Mouse (Mus musculus): ENCODE measurements around the gene Rabac1. TPM values are rescaled to one million over a fixed set of nuclear protein-coding genes. Genes with fewer than 3 reads are reported as not detected.

The Rabac1 gene
- polyA plus RNA-seq, 2 experiments: 185 to 230 TPM

GRCm38 (mm10) chr7:24993081-24993480 lies 20.5 kb upstream of the Rabac1 start:
- Histone ChIP-seq H3K27ac (replicated peaks; ENCODE audit: low read depth, low read length) (no peak overlapping the region), H3K4me1 (ENCODE audit: control insufficient read depth, insufficient read depth, low read length) (no peaks in the 10 kb centered on the region), H3K9ac (ENCODE audit: low read depth, low read length, severe bottlenecking) (no peak overlapping the region), H3K4me3 (replicated peaks; ENCODE audit: low read length) (no peak overlapping the region), H3K4me2 (replicated peaks; ENCODE audit: low read depth, low read length, severe bottlenecking) (no peak overlapping the region), H3K9me3 (ENCODE audit: control insufficient read depth, low read length) (no peaks in the 10 kb centered on the region), H3K36me3 (ENCODE audit: control insufficient read depth, insufficient read depth, low read length) (no peaks in the 10 kb centered on the region), H3K27me3 (ENCODE audit: control insufficient read depth, insufficient read depth, low read length) (no peaks in the 10 kb centered on the region)
- 74% methylated on average over 6 of the region's 6 CpGs for WGBS
- TF ChIP-seq POLR2A (IDR thresholded peaks at IDR 0.05; ENCODE audit: borderline replicate concordance, extremely low read depth, insufficient read depth, insufficient read length): no peak
- DNase-seq (ENCODE audit: low spot score) (no peak), ATAC-seq (ENCODE audit: low FRiP score, low read depth) (no peak)

GRCm38 (mm10) chr7:24990478-24990877 lies 17.9 kb upstream of the Rabac1 start:
- TF ChIP-seq POLR2A (IDR thresholded peaks at IDR 0.05; ENCODE audit: borderline replicate concordance, extremely low read depth, insufficient read depth, insufficient read length): no peak
- Histone ChIP-seq H3K4me1 (ENCODE audit: control insufficient read depth, insufficient read depth, low read length) (no peaks in the 10 kb centered on the region), H3K27ac (replicated peaks; ENCODE audit: low read depth, low read length) (no peak overlapping the region)

DNA sequence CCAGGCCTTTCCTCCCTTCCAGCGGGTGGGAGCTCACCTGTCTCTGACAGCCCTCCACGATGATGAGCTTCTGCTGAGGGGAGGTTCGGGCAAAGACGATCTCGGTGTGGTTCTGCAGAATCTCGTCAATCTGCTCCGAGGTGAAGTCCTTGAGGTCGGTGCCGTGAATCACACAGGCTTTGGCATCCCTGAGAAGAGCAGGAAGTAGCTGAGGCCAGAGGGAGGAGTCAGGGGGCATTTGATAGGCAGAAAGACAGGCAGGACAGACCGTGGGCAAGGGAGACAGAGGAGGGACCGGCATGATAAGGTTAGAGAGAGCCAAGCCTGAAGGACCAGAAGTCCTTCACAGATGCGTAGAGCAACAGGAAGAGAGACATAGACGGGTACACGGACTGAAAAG lies 15.4 kb upstream of the Rabac1 start:
- H3K9ac ChIP-seq (ENCODE audit: low read depth, low read length, severe bottlenecking): no peak overlapping the region
- no peak overlapping the region for H3K4me2 ChIP-seq (replicated peaks; ENCODE audit: low read depth, low read length, severe bottlenecking)
- H3K27me3 ChIP-seq (ENCODE audit: control insufficient read depth, insufficient read depth, low read length): no peaks in the 10 kb centered on the region
- DNase-seq (ENCODE audit: low spot score) (no peak), ATAC-seq (ENCODE audit: low FRiP score, low read depth) (no peak)
- no peak overlapping the region for H3K4me3 ChIP-seq (replicated peaks; ENCODE audit: low read length)
- no peaks in the 10 kb centered on the region for H3K9me3 ChIP-seq (ENCODE audit: control insufficient read depth, low read length)
- no peaks in the 10 kb centered on the region for H3K36me3 ChIP-seq (ENCODE audit: control insufficient read depth, insufficient read depth, low read length)
- WGBS: 79% methylated on average over 14 of the region's 14 CpGs
- H3K4me1 ChIP-seq (ENCODE audit: control insufficient read depth, insufficient read depth, low read length): no peaks in the 10 kb centered on the region
- H3K27ac ChIP-seq (replicated peaks; ENCODE audit: low read depth, low read length): no peak overlapping the region
- TF ChIP-seq POLR2A (IDR thresholded peaks at IDR 0.05; ENCODE audit: borderline replicate concordance, extremely low read depth, insufficient read depth, insufficient read length): no peak

More at GRCm38 (mm10) chr7:24990478-24990877, 17.9 kb upstream of the Rabac1 start:
- no peaks in the 10 kb centered on the region for H3K9me3 ChIP-seq (ENCODE audit: control insufficient read depth, low read length)
- H3K36me3 ChIP-seq (ENCODE audit: control insufficient read depth, insufficient read depth, low read length): no peaks in the 10 kb centered on the region
- WGBS: 86% methylated on average over 8 of the region's 8 CpGs
- H3K27me3 ChIP-seq (ENCODE audit: control insufficient read depth, insufficient read depth, low read length): no peaks in the 10 kb centered on the region
- no peak overlapping the region for H3K9ac ChIP-seq (ENCODE audit: low read depth, low read length, severe bottlenecking)
- no peak overlapping the region for H3K4me2 ChIP-seq (replicated peaks; ENCODE audit: low read depth, low read length, severe bottlenecking)
- H3K4me3 ChIP-seq (replicated peaks; ENCODE audit: low read length): no peak overlapping the region
- ATAC-seq (ENCODE audit: low FRiP score, low read depth) (no peak), DNase-seq (ENCODE audit: low spot score) (no peak)

- WGBS: 72% methylated on average over 5 of the region's 5 CpGs
- Histone ChIP-seq H3K4me3 (replicated peaks; ENCODE audit: low read length) (no peak overlapping the region), H3K4me1 (ENCODE audit: control insufficient read depth, insufficient read depth, low read length) (no peaks in the 10 kb centered on the region), H3K9ac (ENCODE audit: low read depth, low read length, severe bottlenecking) (no peak overlapping the region), H3K4me2 (replicated peaks; ENCODE audit: low read depth, low read length, severe bottlenecking) (no peak overlapping the region), H3K27ac (replicated peaks; ENCODE audit: low read depth, low read length) (no peak overlapping the region), H3K36me3 (ENCODE audit: control insufficient read depth, insufficient read depth, low read length) (no peaks in the 10 kb centered on the region), H3K9me3 (ENCODE audit: control insufficient read depth, low read length) (no peaks in the 10 kb centered on the region), H3K27me3 (ENCODE audit: control insufficient read depth, insufficient read depth, low read length) (no peaks in the 10 kb centered on the region)
- no peak for DNase-seq (ENCODE audit: low spot score)
- TF ChIP-seq POLR2A (IDR thresholded peaks at IDR 0.05; ENCODE audit: borderline replicate concordance, extremely low read depth, insufficient read depth, insufficient read length): no peak
- ATAC-seq (ENCODE audit: low FRiP score, low read depth): no peak
Measured at GRCm38 (mm10) chr7:24985799-24986198, 13.2 kb upstream of the Rabac1 start.

DNA sequence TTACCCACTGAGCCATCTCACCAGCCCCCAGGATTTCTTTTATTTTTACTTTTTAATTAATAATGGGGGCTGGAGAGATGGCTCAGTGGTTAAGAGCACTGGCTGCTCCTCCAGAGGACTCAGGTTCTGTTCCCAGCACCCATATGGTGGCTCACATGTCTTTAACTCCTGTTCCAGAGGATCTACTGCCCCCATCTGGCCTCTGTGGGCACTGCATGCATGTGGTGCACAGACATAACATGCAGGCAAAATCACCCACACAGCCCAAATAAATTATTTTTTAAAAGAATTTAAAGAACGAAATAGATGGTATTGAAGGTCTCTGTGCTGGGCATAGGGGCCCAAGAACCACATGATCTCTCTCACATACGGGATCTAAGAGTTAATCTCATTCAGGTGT lies 11.8 kb upstream of the Rabac1 start:
- 92% methylated on average over 2 of the region's 2 CpGs for whole genome bisulfite sequencing
- no peaks in the 10 kb centered on the region for H3K9me3 ChIP-seq (ENCODE audit: control insufficient read depth, low read length)
- no peak overlapping the region for H3K4me3 ChIP-seq (replicated peaks; ENCODE audit: low read length)
- DNase-seq (ENCODE audit: low spot score): no peak
- no peak for ATAC-seq (ENCODE audit: low FRiP score, low read depth)
- H3K36me3 ChIP-seq (ENCODE audit: control insufficient read depth, insufficient read depth, low read length): no peaks in the 10 kb centered on the region
- H3K27ac ChIP-seq (replicated peaks; ENCODE audit: low read depth, low read length): no peak overlapping the region
- H3K4me2 ChIP-seq (replicated peaks; ENCODE audit: low read depth, low read length, severe bottlenecking): no peak overlapping the region
- no peak overlapping the region for H3K9ac ChIP-seq (ENCODE audit: low read depth, low read length, severe bottlenecking)
- H3K27me3 ChIP-seq (ENCODE audit: control insufficient read depth, insufficient read depth, low read length): no peaks in the 10 kb centered on the region
- H3K4me1 ChIP-seq (ENCODE audit: control insufficient read depth, insufficient read depth, low read length): no peaks in the 10 kb centered on the region
- no peak for TF ChIP-seq POLR2A (IDR thresholded peaks at IDR 0.05; ENCODE audit: borderline replicate concordance, extremely low read depth, insufficient read depth, insufficient read length)

- H3K9me3 ChIP-seq (ENCODE audit: control insufficient read depth, low read length): no peaks in the 10 kb centered on the region
- H3K4me2 ChIP-seq (replicated peaks; ENCODE audit: low read depth, low read length, severe bottlenecking): no peak overlapping the region
- TF ChIP-seq POLR2A (IDR thresholded peaks at IDR 0.05; ENCODE audit: borderline replicate concordance, extremely low read depth, insufficient read depth, insufficient read length): no peak
- ATAC-seq (ENCODE audit: low FRiP score, low read depth) (no peak), DNase-seq (ENCODE audit: low spot score) (no peak)
- no peaks in the 10 kb centered on the region for H3K4me1 ChIP-seq (ENCODE audit: control insufficient read depth, insufficient read depth, low read length)
- H3K9ac ChIP-seq (ENCODE audit: low read depth, low read length, severe bottlenecking): no peak overlapping the region
- 86% methylated on average over 5 of the region's 5 CpGs for WGBS
- no peak overlapping the region for H3K27ac ChIP-seq (replicated peaks; ENCODE audit: low read depth, low read length)
- H3K36me3 ChIP-seq (ENCODE audit: control insufficient read depth, insufficient read depth, low read length): no peaks in the 10 kb centered on the region
- no peaks in the 10 kb centered on the region for H3K27me3 ChIP-seq (ENCODE audit: control insufficient read depth, insufficient read depth, low read length)
- no peak overlapping the region for H3K4me3 ChIP-seq (replicated peaks; ENCODE audit: low read length)
Measured at GRCm38 (mm10) chr7:24983396-24983795, 10.8 kb upstream of the Rabac1 start.
